9 mouse cellular contexts compared by ENCODE assay signal in genomic region chr2:155385090-155385489, GRCm38 (mm10). TPM values are rescaled to one million over a fixed set of nuclear protein-coding genes. Genes with fewer than 3 reads are reported as not detected.
DNase-seq lines count a peak whose midpoint lies in the region; ATAC-seq lines count a peak whose summit lies in the region.
"Had no signal": no experiment of that assay in that cellular context is flagged by ENCODE, and none has a peak within 500 bp of the region (broad histone marks: within the 10 kb centered on the region; RNA-seq: fewer than 3 reads in every experiment).

No protein-coding gene starts in this region.

- peaks cover 12% of the 10 kb centered on the region for H3K4me1 ChIP-seq in embryonic facial prominence, embryonic 14.5 days (ENCODE audit: control insufficient read depth, insufficient read depth, low read length)

- H3K4me3 ChIP-seq in embryonic facial prominence, embryonic 14.5 days (ENCODE audit: low read depth, low read length) = no peak overlapping the region
- H3K4me3 ChIP-seq: lung, embryonic 15.5 days had no signal

- no peak for ATAC-seq in embryonic facial prominence, embryonic 14.5 days (ENCODE audit: low read depth)
- ATAC-seq in megakaryocyte-erythroid progenitor cell, adult 5-6 weeks (replicated peaks; ENCODE audit: low FRiP score, low TSS enrichment, poor library complexity, severe bottlenecking) = peak; percentile 69

- peak; percentile 93 for DNase-seq in ES-CJ7 (ENCODE audit: low read depth, low spot score)
- peak; percentile 83 to 91 for DNase-seq in adrenal gland, postnatal 36 days
- peak; percentile 86 for DNase-seq in embryonic facial prominence, embryonic 14.5 days (ENCODE audit: low spot score)
- DNase-seq in heart, postnatal 25 days (ENCODE audit: low spot score) = peak; percentile 60
- peak; percentile 64 to 88 for DNase-seq in layer of hippocampus, postnatal 25 days (ENCODE audit: extremely low spot score in 1 of 2, low spot score in 1 of 2)
- DNase-seq in right cerebral cortex, postnatal 25 days = peak; percentile 56
- peak; percentile 78 to 81 for DNase-seq in urinary bladder, postnatal 36 days (ENCODE audit: low spot score in 2 of 2)

- WGBS in embryonic facial prominence, embryonic 14.5 days = 29% methylated on average over 7 of the region's 7 CpGs

- H3K27ac ChIP-seq in embryonic facial prominence, embryonic 14.5 days (replicated peaks; ENCODE audit: low read depth, low read length) = no peak overlapping the region
- H3K27ac ChIP-seq: lung, embryonic 15.5 days had no signal

- intact Hi-C loops in heart, postnatal 25 days (cut with DNase I) = loop anchor here (5.0 kb wide), 2 partner anchors 163 to 178 kb away; no protein-coding TSS in a partner anchor

- no peak overlapping the region for H3K4me2 ChIP-seq in embryonic facial prominence, embryonic 14.5 days (ENCODE audit: low read depth, low read length)
- H3K4me2 ChIP-seq: lung, embryonic 15.5 days had no signal

- no peak overlapping the region for H3K9ac ChIP-seq in embryonic facial prominence, embryonic 14.5 days (ENCODE audit: low read depth, low read length)
- H3K9ac ChIP-seq: lung, embryonic 15.5 days had no signal

- H3K36me3 ChIP-seq in embryonic facial prominence, embryonic 14.5 days (ENCODE audit: control insufficient read depth, insufficient read depth, low read length) = peaks cover 19% of the 10 kb centered on the region

- 0 out of 2 replicates have a peak, but pooled peaks cover 6% of the 10 kb centered on the region for H3K27me3 ChIP-seq in embryonic facial prominence, embryonic 14.5 days (replicated peaks; ENCODE audit: control insufficient read depth, insufficient read depth, low read length)

- no peaks in the 10 kb centered on the region for H3K9me3 ChIP-seq in embryonic facial prominence, embryonic 14.5 days (ENCODE audit: control insufficient read depth, low read length)
- H3K9me3 ChIP-seq: lung, embryonic 15.5 days had no signal

RNA-seq across cellular contexts. Expression of gene Trp53inp2, which starts 4.2 kb away (rescaled TPM):
- total RNA-seq in adrenal gland, postnatal 36 days (2021) = 100 to 1,000 TPM; 283 to 299 TPM
- 25.9 and 29.2 TPM in 2 replicates for polyA plus RNA-seq in embryonic facial prominence, embryonic 14.5 days (2014; fragmentation: Nextera tagmentation; extraction: Ambion mirVana)
- total RNA-seq in heart, postnatal 25 days (2021) = 100 to 1,000 TPM; 491 to 545 TPM
- 100 to 1,000 TPM; 158 to 178 TPM for total RNA-seq in layer of hippocampus, postnatal 25 days (2021)
- 1.9 and 2.8 TPM in 2 replicates for total RNA-seq in megakaryocyte-erythroid progenitor cell, adult 5-6 weeks (2014; fragmentation: Nextera tagmentation)
- 3.7 and 4.7 TPM in 2 replicates for total RNA-seq in megakaryocyte-erythroid progenitor cell, adult 5-6 weeks (2017)

RNA-seq across cellular contexts. Expression of gene Pigu, which starts 27.9 kb away (rescaled TPM):
- 10 to 100 TPM; 34.4 to 40.9 TPM for total RNA-seq in adrenal gland, postnatal 36 days (2021)
- 43.7 and 47.9 TPM in 2 replicates for polyA plus RNA-seq in embryonic facial prominence, embryonic 14.5 days (2014; fragmentation: Nextera tagmentation; extraction: Ambion mirVana)
- 10 to 100 TPM; 28.4 to 28.7 TPM for total RNA-seq in heart, postnatal 25 days (2021)
- total RNA-seq in layer of hippocampus, postnatal 25 days (2021) = 10 to 100 TPM; 25.7 to 27.0 TPM
- total RNA-seq in megakaryocyte-erythroid progenitor cell, adult 5-6 weeks (2014; fragmentation: Nextera tagmentation) = 50.9 and 66.4 TPM in 2 replicates
- total RNA-seq in megakaryocyte-erythroid progenitor cell, adult 5-6 weeks (2017) = 36.8 and 63.2 TPM in 2 replicates

Comparison
In these comparisons a context has a peak if more than half of its experiments do, and no peak if none do; other contexts are left out.
1. RNA of gene Trp53inp2, which starts 4.2 kb away (total RNA-seq): 491 to 545 TPM in heart, postnatal 25 days, 283 to 299 TPM in adrenal gland, postnatal 36 days and 158 to 178 TPM in layer of hippocampus, postnatal 25 days; 1.9 to 4.7 TPM in megakaryocyte-erythroid progenitor cell, adult 5-6 weeks; every median in the first group is over 10 times any median in the second.
2. Peak in every context shown above with its lines, with median percentiles within 50 percentile points of each other: DNase-seq.